Mouse (Mus musculus) left cerebral cortex, postnatal 14 days (tissue): ENCODE data around the gene Ecpas. TPM values are rescaled to one million over a fixed set of nuclear protein-coding genes. Genes with fewer than 3 reads are reported as not detected.

Source experiments
- DNase-seq, 2 experiments: peaks; one replicate each; pipeline ENCODE4 v3.0.0; 2021 to 2022; ENCODE audit warnings: low spot score in 2 of 2, mixed read lengths in 1 of 2
- intact Hi-C: fragments of 180-260 bp; cut with DNase I; formaldehyde crosslinking; loops from one replicate; pipeline ENCODE4 v1.15.1; 2025
- long read RNA-seq, 2 experiments: library from polyadenylated mRNA; stranded (forward); transcript quantifications; one replicate each; pipeline ENCODE4 v2.0.0; 2021
- total RNA-seq, 2 experiments: library from RNA; stranded (reverse); gene quantifications; 2 replicates each; pipeline ENCODE4 v1.2.3; 2021

The Ecpas gene
- total RNA-seq, result 100 to 1,000 TPM; 134 to 145 TPM
- long read RNA-seq, experiment 1, full-length matches to known transcripts, result 1 of 28 reads
- long read RNA-seq, experiment 1, partial matches to known transcripts, result 13 of 28 reads
- long read RNA-seq, experiment 1, other reads (novel, unspliced or antisense), result 14 of 28 reads
- long read RNA-seq, experiment 2, full-length matches to known transcripts, result 1 of 28 reads
- long read RNA-seq, experiment 2, partial matches to known transcripts, result 15 of 28 reads
- long read RNA-seq, experiment 2, other reads (novel, unspliced or antisense), result 12 of 28 reads

DNA sequence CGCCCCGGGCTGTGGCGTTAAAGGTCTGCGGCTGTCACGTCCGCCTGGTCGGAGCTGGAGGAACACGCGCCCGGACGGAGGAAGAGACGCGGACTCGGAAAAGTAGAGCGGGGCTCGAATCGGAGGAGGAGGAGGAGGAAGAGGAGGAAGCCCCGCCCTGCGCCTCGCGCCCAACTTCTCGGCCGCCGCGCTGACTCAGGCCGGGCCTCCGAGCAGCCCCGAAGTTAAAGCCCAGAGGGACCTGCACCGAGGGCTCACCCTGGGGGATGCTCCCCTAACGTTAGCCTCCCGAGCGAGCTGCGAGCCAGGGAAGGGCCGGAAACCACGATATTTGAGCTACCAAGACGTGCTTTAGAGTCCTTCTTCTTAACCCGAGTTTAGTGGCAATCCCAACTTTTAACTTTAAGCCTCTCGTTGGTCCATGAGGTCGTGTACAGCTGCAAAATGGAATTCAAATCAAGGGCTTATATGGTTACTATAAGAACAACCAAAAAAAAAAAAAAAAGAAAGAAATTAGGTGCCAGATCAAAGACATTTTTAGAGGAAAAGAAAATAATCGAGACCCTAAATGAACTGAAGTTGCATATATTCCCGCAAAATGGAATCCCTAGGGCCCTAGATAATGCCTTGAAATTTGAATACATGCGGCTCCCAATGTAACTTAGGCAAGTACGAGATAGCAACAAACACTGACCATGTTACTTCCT lies at the start of gene Ecpas:
Gene Ecpas, minus strand, starts transcription at position 121 of the 707 bp plus-strand sequence.
- intact Hi-C loops, result no loop called here
- peak; percentile 53 to 69 for DNase-seq

DNA sequence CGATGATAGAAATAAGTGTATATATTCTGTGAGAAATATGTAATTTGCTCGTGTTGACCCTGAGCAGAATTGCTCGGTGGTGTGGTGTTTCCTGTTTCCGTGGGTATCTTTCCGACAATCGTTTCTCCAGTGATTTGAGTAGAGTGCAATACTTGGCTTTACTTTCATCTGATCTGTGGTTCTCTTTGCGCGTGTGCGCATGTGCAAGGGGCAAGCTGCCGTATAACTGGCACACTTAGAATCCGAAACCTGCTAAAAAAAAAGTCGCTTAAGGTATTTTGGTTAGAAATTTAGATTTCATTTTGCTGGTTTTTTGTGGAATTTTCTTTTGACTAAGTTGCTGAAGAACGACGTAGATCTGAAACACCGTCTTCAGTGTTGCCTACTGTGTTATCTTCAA lies 49.2 kb upstream of the Ecpas start:
- intact Hi-C loops, result no loop called here
- no peak for DNase-seq

DNA sequence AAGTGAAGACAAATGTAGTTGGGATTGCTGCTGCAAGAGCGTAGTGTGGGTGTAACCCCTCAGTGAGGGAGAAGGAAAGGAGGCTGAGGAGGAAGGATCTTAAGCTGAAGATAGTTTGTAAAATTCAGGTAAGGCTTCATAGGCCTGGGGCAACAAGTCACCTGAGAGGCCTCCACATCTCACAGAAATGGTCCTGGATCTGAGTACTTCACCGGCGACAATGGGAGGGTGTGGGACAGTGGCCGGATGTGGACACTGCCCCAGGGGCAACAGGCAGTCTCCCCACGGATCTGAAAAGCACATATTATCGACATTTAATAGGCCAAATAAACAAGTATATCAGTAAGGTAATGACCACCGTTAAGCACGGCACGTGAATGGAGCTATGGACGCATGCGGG lies 40.1 kb upstream of the Ecpas start:
- intact Hi-C loops, result no loop called here
- no peak for DNase-seq

DNA sequence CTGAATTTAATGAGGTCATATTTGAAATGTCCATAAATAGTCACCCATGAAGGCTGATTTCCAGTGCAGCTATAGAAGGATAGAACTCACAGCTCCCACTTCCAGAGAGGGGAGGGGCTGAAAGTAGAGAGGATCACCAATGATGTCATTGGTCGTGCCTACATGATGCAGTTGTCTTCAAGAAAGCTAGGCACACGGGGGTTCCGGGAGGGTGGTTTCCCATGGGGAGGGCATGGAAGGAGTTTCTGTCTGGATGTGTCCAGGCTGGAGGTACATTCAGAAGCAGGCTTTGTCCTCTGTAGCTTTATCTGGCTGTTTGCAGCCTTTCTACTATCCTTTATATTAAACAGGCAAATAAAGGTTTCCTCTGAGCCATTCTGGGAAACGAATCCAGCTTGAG lies 35.8 kb upstream of the Ecpas start:
- intact Hi-C loops, result no loop called here
- DNase-seq, result no peak

DNA sequence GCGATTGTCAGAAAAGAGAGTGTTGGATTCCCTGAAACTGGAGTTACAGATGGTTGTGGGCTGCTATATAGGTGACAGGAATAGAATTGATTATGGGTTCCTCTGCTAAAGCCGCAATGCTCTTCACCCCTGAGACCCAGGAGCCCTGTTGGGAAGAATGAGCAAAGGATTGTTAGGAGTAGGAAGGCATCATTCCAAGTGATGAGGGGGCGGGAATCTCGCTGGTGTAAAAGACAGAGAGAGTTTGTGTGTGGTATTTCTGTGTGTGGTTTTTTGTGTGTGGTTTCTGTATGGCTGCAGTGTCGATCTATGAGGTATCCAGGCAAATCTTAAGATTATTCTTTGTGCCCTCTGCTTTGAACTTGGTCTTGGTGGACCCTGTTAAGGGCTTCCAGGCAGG lies 32.1 kb upstream of the Ecpas start:
- intact Hi-C loops, result no loop called here
- peak; percentile 23 to 68 for DNase-seq

DNA sequence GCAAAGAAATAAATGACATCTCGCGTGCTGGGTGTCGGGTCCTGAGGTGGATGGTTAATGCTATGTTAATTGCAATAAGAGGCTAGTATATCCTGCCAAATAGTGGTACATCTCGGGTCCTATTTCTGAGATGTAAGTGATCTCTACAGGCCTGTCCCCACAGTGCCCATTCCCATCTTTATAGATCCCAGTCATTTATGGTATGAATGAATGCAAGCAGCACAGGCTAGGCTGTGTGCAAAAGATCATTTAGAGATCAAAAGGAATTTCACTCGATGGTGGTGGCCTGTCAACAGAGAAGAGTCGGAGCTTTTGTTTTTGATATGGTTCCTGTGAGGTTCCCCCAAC lies 31.6 kb upstream of the Ecpas start:
- no peak for DNase-seq
- intact Hi-C loops, result no loop called here

DNA sequence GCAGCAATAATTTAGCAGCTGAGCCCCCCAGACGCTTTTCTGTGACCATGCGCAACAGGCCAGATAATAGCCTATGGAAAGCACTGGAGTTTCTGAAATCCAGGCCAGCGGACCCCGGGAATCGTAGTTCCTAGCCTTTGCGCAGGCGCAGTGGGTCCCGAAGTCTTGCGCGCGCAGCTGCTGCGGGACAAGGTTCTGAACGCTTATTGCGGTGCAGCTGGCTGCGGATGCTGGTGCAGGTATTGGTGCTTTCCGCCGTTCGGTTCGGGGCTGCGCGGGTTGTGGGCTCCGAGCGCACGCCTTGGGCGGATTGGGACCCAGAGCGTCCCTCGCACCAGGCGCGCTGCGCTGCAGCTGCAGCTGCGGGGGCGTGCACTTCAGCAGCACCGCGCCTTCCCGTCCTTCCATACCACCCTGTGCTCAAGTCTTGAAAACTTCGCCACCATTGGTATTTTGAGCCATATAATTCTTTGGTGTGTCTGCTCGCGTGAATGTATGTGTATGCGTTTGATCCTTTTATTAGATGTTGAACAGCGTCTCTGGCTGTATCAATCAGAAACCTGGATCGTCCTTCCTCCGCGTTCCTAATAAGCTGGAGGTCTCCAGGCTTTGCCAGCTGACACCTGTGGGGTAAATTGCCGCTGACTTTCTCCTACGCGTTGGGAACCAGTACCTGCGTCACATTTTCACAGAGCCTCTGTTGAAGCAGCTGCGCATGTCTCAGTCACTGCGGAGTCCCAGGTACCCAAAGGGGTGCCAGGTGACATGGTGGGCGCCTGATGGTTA lies 31.1 kb upstream of the Ecpas start, which contains the start of gene Zkscan16:
Gene Zkscan16, plus strand, starts transcription at position 209 of the 786 bp plus-strand sequence.
- peak; percentile 95 for DNase-seq
- intact Hi-C loops, result loop anchor here (2.0 kb wide), 1 partner anchor 33 kb away; no protein-coding TSS in a partner anchor

DNA sequence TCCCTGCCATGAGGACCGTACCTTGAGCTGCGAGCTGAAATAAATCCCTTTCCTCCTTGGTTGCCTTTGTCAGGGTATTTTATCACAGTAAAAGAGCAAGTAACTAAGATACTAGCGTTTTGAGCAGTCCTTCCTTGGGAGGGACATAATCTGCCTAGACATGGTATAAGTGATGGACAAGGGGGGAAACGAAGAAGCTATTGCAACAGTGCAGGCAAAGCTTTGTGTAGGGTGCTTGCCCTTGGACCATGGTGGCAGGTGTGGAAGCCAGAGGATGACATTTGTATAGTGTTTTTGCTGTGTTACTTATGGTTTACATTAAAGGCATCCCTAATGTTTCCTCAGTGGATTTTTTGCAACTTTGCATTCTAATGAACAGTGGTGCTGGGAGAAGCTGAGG lies 30.4 kb upstream of the Ecpas start:
- intact Hi-C loops, result loop anchor here (2.0 kb wide), 1 partner anchor 32 kb away; no protein-coding TSS in a partner anchor
- no peak for DNase-seq

DNA sequence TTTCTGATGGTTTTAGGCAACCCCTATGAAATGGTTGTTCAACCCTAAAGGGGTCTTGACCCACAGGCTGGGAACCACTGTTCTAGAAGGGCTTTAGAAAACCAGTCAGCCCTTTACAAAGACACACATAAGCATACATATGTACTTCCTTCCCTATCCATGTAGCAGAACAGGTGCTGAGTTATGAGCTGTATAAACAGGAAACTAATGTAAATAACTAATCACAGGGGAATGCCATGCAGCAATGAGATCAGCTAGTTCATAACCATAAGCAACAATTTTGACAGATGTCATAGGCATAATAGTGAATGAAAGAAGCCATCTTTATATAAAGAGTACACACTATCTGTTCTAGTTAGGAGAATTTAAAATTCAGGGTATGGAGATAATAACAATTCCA lies 29.1 kb upstream of the Ecpas start:
- no peak for DNase-seq
- intact Hi-C loops, result loop anchor here (2.0 kb wide), 1 partner anchor 31 kb away; no protein-coding TSS in a partner anchor

DNA sequence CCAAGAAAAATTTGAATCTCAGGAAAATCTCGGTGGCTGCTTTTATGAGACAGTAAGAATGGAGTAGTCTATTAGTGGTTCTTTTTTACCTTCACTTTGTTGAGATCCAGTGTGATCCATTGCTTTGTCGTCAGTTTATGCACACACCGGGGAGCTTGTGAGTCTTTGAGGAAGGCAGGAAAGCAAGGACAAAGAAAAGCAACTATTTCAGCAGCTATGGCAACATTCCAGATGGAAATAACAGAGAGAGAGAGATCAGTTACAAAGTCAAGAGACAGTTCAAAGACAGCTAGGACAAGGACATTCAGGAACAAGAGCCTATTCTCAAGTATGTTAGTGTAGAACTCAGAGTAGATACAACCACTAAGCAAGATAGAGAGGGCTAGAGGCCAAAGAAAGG lies 23.3 kb upstream of the Ecpas start:
- intact Hi-C loops, result no loop called here
- DNase-seq, result no peak

DNA sequence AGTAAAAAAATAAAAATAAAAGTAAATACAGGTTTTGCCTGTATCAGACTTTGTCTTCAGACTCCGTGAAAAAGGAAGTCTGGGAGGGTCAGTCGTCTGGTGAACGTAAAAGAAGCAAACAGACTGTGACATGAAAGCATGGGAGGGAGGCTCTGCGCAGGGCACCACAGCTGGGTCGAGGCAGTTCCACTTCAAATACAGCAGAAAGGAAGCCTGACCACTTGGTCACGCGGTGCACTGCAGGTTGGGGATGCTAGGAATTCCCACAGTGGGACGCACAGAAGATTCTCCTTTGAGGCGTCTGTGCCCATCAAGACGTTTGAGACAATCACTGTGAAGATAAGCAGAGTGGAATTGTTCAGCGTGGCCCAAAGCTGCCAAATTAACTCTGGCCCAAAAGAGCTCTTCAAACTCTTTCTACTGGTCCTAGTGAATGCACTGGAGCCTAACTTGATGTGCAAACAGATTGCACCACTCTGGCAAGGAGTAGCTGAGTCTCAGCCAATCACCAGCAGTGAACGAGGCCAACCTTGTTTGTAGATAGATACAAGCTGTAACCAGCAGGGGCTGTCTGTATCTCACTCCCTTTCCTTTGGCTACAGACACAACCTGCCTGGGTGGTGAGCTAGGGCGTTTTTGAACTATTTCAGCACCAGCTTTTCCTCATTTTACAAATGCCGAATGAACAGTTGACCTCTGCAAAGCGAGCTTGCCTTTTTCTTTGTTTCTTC lies 22.4 kb upstream of the Ecpas start:
- intact Hi-C loops, result no loop called here
- DNase-seq, result peak; percentile 22 to 76

DNA sequence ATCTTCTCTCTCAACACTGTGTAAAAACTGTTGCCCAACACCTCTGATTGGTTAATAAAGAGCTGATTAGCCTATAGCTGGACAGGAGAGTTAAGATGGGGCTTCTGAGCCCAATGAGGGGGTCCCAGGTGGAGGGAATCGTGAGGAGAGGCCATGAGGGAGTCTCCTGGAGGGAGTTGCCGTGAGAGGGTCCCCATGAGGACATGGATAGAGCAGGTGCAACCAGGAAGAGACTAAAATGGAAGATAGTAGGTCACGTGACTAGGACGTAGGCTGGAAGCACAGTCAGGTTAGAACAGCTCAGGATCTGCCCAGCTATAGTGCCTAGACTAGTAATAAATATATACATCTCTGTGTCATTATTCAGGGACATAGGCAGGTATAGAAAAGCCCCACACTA lies 21.8 kb upstream of the Ecpas start:
- DNase-seq, result no peak
- intact Hi-C loops, result no loop called here

DNA sequence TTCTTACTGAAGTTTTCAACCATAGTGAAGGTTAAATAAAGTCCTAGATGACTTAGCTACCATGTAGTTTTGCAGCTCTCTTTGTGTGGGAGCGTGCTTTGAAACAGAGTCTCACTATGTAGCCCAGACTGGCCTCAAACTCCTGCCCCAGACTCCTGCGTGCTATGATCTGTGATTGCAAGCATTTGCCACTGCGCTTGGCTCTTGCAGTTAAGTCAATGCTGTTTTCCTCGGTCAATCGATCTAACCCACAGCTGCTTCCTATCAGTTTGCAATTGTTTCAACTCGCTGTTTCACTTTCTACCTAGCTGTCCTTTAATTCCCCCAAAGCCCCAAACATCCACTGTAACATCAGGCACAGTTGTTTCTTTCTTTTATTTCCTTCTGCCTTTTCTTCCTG lies 20.0 kb upstream of the Ecpas start:
- DNase-seq, result no peak
- intact Hi-C loops, result no loop called here

DNA sequence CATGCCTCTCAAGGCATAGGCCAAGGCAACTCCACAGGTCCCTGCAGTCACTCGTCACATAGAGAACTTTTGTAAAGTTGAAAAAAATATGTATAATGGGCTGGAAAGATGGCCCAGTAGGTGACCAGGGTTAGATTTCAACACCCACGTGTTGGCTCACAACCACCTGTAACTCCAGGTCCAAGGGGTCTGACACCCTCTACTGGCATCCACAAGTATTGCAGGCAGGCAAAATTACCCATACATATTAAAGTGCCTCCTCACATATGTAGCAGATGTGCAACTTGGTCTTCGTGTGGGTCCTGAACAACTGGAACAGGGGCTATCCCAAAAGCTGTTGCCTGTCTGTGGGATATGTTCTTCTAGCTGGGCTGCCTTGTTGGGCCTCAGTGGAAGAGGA lies 15.1 kb upstream of the Ecpas start:
- intact Hi-C loops, result no loop called here
- no peak for DNase-seq

DNA sequence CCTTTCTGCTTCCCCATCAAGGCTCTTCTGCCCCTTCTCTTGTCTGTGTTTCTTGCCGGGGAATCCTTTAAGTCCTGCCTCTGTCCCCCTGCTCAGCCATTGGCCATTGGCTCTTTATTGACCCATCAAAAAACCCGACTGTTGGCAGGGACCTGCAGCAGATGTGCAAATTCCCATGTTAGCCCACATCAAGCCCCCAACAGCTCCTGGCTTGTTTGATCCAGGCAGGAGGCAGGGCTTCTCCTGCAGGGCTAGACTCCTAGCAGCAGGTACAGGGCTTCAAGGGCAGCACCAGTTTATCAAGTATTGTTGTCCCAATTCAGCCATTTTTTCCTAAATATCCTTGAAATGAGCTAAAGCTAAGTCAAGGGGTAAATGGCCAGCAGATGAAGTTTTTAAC lies 13.6 kb upstream of the Ecpas start:
- DNase-seq, result no peak
- intact Hi-C loops, result no loop called here

DNA sequence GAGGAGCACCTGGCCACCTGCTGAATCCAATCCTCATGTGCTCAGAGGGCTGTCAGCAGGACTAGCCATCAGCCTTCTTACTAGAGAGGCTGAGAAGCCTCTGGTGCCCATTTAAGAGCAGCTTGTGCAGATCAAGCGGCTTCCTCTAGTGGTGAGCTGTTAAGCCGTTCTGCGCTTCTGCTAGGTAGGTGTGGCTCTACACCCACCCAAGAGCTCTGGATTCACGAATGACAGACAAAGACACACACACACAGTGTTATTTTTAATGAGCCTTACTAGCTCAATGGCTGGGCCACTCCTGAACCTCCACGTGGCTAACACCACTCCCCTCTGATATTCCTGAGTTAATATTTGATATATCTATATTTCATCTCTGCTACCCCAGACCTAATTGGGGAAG lies 13.1 kb upstream of the Ecpas start:
- intact Hi-C loops, result no loop called here
- DNase-seq, result no peak

DNA sequence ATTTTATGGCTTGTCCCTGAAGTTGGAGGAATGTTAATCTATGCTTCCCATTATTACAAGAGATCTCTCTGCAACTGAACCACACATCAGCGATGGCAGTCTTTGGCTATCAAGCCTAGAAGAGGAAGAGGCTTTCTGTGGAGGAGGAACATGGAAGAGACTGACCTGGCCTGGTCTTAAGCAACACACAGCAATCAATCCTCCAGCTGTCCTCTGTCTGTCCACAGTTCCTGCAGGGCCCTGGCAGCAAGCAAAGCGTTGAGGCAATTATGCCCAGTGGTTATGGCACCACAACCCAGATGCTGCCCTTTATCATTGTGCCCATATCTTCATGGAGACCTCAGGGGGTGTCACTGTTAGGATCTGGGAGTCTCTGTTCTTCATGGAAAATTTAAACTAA lies 11.4 kb upstream of the Ecpas start:
- no peak for DNase-seq
- intact Hi-C loops, result no loop called here

DNA sequence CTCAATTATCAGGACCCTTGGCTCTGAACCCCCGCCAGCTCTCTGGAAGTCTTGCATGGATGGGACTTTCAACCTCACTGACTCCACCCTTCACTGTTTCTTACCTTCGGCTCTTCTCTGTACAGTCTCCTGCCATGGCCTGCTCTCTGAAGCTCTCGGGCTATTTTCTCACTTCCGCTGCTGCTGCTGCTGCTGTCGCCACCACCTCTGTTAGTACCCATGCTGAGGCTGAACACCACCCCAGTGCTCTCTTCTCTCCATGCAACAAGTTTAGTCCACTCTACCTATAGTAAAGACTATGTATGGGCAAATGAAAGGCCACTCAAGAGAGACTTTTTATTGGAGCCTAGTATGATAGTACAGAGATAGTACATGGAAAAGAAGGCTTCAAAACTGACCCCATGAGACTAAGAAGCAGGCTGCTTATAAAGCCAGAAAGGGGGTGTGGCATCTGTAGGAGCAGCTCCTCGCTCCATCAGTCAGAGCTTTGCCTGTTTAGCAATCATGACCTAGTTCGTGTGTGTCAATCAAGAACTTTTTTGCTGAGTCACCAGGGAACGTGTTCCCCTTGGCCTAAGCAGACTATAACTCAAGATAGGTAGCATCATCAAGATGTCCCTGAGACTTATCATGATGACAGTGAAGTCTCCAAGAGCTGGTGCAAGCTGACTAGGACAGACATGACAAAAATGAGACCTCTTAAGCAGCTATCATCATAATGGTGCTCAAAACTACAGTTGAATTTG lies 2.7 kb upstream of the Ecpas start:
- intact Hi-C loops, result no loop called here
- no peak for DNase-seq

DNA sequence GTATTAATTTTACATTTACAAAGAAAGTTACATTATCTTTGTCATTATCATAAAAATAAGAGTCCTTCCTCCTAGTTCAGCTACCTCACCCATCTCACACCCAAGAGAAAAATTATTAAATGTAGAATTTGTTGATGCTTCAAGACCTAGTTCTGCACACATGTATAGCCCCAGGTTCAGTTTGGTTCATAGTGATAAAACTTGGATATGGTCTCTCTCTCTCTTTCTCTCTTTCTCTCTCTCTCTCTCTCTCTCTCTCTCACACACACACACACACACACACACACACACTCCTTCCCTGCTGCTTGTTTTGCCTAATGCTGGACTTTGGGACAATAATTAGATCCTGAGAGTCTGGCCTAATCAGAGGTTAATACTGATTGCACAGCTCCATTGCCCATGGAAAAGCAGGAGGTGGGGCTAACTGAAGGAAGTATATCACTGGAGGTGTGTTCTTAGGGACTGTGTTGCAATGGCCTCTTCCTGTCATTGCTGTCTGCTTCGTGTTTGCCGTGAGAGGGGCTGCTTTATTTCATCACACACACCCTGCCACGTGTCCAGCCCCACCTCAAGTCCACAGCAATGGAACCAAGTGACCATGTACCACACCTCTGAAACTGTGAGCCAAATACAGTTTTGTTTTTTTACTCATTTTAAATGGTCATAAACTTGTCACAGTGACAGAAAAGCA lies 932 bp upstream of the Ecpas start:
- intact Hi-C loops, result no loop called here
- no peak for DNase-seq
